Mouse (Mus musculus): ENCODE measurements around the gene Slc1a2.

The Slc1a2 gene

GRCm38 (mm10) chr2:102663339-102663738 lies 4.9 kb downstream of the Slc1a2 start:
- in situ Hi-C loops (cut with MboI, MseI), result no loop called here

GRCm38 (mm10) chr2:102663865-102664264 lies 5.4 kb downstream of the Slc1a2 start:
- in situ Hi-C loops (cut with MboI, MseI), result no loop called here

GRCm38 (mm10) chr2:102667981-102668380 lies 9.5 kb downstream of the Slc1a2 start:
- in situ Hi-C loops (cut with MboI, MseI), result no loop called here

- in situ Hi-C loops (cut with MboI, MseI), result no loop called here
Measured at GRCm38 (mm10) chr2:102669580-102669979, 11.1 kb downstream of the Slc1a2 start.

GRCm38 (mm10) chr2:102674582-102674981 lies 16.1 kb downstream of the Slc1a2 start:
- in situ Hi-C loops (cut with MboI, MseI), result no loop called here

- in situ Hi-C loops (cut with MboI, MseI), result loop anchor here (5.0 kb wide), 1 partner anchor 412 kb away; no protein-coding TSS in a partner anchor
Measured at GRCm38 (mm10) chr2:102675275-102675674, 16.8 kb downstream of the Slc1a2 start.

- in situ Hi-C loops (cut with MboI, MseI), result loop anchor here (5.0 kb wide), 1 partner anchor 410 kb away; no protein-coding TSS in a partner anchor
Measured at GRCm38 (mm10) chr2:102676716-102677312, 18.4 kb downstream of the Slc1a2 start.

- in situ Hi-C loops (cut with MboI, MseI), result loop anchor here (5.0 kb wide), 1 partner anchor 410 kb away; no protein-coding TSS in a partner anchor
Measured at GRCm38 (mm10) chr2:102677400-102677799, 18.9 kb downstream of the Slc1a2 start.

GRCm38 (mm10) chr2:102681351-102681750 lies 22.9 kb downstream of the Slc1a2 start:
- in situ Hi-C loops (cut with MboI, MseI), result loop anchor here (5.0 to 10.0 kb wide), 3 partner anchors 56 to 336 kb away; no protein-coding TSS in a partner anchor

GRCm38 (mm10) chr2:102682168-102682567 lies 23.7 kb downstream of the Slc1a2 start:
- in situ Hi-C loops (cut with MboI, MseI), result loop anchor here (5.0 to 10.0 kb wide), 3 partner anchors 55 to 335 kb away; no protein-coding TSS in a partner anchor

- in situ Hi-C loops (cut with MboI, MseI), result loop anchor here (10.0 kb wide), 1 partner anchor 109 kb away; no protein-coding TSS in a partner anchor
Measured at GRCm38 (mm10) chr2:102685371-102686107, 27.1 kb downstream of the Slc1a2 start.

GRCm38 (mm10) chr2:102686108-102686450 lies 27.6 kb downstream of the Slc1a2 start:
- in situ Hi-C loops (cut with MboI, MseI), result loop anchor here (10.0 kb wide), 1 partner anchor 109 kb away; no protein-coding TSS in a partner anchor

GRCm38 (mm10) chr2:102693556-102693955 lies 35.1 kb downstream of the Slc1a2 start:
- in situ Hi-C loops (cut with MboI, MseI), result loop anchor here (10.0 kb wide), 1 partner anchor 1481 kb away; no protein-coding TSS in a partner anchor

- in situ Hi-C loops (cut with MboI, MseI), result loop anchor here (10.0 kb wide), 1 partner anchor 1480 kb away; no protein-coding TSS in a partner anchor
Measured at GRCm38 (mm10) chr2:102694750-102695149, 36.3 kb downstream of the Slc1a2 start.

- in situ Hi-C loops (cut with MboI, MseI), result loop anchor here (10.0 kb wide), 1 partner anchor 1479 kb away; no protein-coding TSS in a partner anchor
Measured at GRCm38 (mm10) chr2:102695541-102695940, 37.1 kb downstream of the Slc1a2 start.

- in situ Hi-C loops (cut with MboI, MseI), result loop anchor here (10.0 kb wide), 1 partner anchor 1477 kb away; no protein-coding TSS in a partner anchor
Measured at GRCm38 (mm10) chr2:102697732-102698131, 39.3 kb downstream of the Slc1a2 start.

- in situ Hi-C loops (cut with MboI, MseI), result loop anchor here (10.0 kb wide), 2 partner anchors 1385 to 1475 kb away; no protein-coding TSS in a partner anchor
Measured at GRCm38 (mm10) chr2:102699921-102700320, 41.5 kb downstream of the Slc1a2 start.

- in situ Hi-C loops (cut with MboI, MseI), result loop anchor here (10.0 kb wide), 1 partner anchor 1386 kb away; no protein-coding TSS in a partner anchor
Measured at GRCm38 (mm10) chr2:102700695-102701094, 42.2 kb downstream of the Slc1a2 start.

- in situ Hi-C loops (cut with MboI, MseI), result loop anchor here (10.0 kb wide), 1 partner anchor 1387 kb away; no protein-coding TSS in a partner anchor
Measured at GRCm38 (mm10) chr2:102701382-102701781, 42.9 kb downstream of the Slc1a2 start.

- in situ Hi-C loops (cut with MboI, MseI), result loop anchor here (10.0 kb wide), 1 partner anchor 1389 kb away; no protein-coding TSS in a partner anchor
Measured at GRCm38 (mm10) chr2:102703556-102703955, 45.1 kb downstream of the Slc1a2 start.

- in situ Hi-C loops (cut with MboI, MseI), result loop anchor here (10.0 kb wide), 1 partner anchor 1390 kb away; no protein-coding TSS in a partner anchor
Measured at GRCm38 (mm10) chr2:102704781-102705180, 46.3 kb downstream of the Slc1a2 start.

- in situ Hi-C loops (cut with MboI, MseI), result no loop called here
Measured at GRCm38 (mm10) chr2:102711511-102711910, 53.1 kb downstream of the Slc1a2 start.
